Mouse (Mus musculus) kidney, postnatal 36 days (tissue): ENCODE measurements around the gene Bglap2.
"Not testable (repeated sequence)": the region's sequence is repeated elsewhere in the genome, so short reads cannot be mapped to it uniquely, and the experiment has no call there.

Experiments
- DNase-seq, 2 experiments: peaks; one replicate each; pipeline ENCODE4 v3.0.0; 2021 to 2022; ENCODE audit warnings: mixed read lengths in 2 of 2

Bglap2 gene

GRCm38 (mm10) chr3:88378599-88378998, at the start of gene Bglap2:
Gene Bglap2, minus strand, starts transcription at chr3:88378699.
- not testable (repeated sequence) for DNase-seq

DNA sequence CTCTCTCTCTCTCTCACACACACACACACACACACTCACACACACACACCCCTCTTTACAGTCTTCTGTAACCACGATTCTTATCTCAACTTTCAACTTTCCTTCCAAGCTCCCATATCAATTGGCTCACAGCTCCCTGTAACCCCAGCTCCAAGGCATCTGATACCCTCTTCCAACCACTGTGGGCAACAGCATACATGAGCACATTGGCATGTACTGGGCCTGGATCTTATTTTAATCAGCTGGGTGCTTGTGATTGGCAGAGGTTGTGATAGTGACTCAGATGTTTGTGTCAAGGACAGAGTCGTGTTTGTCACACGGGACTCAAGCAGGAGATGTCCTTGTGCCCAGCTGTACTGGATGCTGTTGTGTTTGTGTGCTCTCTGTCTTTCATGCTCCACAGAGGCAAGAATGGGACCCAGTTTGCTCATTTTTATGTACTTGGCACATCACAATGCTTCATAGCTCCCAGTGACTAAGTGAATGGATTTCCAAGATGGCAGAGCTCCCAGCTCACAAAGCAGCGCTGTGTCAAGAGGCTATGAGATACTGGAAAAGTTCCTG, 48.9 kb upstream of the Bglap2 start:
- DNase-seq: no peak

DNA sequence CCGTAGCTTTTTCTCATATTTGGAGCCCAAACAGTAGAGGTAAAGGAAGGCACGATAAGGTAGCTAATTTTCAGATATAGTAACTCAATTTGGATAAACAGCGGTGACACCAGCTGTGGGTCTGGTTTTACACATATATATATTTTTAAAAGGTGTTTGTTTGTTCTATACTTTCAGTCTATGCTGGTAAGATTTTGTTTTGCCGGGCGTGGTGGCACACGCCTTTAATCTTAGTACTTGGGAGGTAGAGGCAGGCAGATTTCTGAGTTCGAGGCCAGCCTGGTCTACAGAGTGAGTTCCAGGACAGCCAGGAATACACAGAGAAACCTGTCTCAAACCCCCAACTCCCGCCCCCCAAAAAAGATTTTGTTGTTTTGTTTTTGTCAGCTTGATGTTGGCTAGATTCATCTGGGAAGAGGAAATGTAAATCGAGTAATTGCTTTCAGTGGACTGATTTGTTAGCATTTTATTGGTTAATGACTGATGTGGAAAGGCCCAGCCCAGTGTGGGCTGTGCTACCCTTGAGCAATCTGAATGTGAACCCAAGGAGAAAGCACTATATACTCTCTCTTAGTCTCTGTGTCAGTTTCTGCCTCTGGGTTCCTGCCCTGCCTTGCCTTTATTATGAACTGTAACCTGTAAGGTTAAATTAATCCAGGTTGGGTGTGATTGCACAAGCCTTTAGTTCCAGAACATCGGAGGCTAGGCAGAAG, 47.4 kb upstream of the Bglap2 start:
- DNase-seq: peak in 1 of 2 experiments; percentile 55

DNA sequence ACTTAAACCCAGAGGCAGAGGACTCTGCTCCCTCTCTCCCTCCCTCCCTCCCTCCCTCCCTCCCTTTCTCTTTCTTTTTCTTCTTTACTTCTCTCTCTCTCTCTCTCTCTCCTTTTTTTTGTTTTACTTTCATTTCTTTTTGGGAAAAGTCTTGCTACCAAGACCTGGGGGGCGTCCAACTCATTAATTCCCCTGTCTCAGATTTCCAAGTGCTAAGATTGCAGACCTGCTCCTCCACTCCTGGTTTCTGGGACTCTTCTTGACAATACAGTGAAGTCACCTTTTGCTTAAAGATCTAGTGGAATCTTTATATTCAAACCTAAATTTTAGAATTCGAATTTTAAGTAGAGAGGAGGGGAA, 46.8 kb upstream of the Bglap2 start:
- DNase-seq: no peak

DNA sequence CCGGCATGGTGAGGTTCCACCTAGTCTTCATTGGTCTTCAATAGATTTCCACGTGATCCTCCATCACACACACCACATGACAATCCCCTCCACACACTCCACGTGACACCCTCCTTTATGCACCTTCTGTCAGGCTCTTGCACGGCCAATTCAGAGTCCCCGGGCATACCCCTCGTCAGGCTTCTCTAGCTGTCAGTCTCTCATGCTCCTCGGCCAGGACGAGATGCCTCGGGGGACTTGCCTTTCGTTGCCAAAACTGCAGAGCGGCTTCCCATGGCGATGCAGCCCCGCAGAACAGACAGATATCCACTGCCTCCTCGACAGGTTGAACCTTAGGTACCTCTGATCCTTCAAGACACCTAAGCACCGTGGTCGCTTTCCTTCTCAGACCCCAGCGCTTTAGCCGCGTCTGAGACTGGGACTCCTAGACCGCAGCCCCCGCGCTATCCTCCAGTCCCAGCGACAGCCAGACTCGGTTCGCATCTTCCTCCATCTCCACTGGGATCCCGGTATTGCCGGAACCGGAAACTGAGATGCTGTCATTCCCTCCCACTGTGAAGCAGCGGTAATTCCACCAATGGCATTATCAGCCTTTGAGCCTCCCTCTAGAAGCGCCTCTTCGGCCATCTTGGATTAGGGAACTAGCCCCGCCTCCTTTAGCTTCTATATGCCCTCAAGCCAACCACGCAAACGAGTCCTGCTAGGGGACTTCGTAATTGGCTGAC, 46.3 kb upstream of the Bglap2 start, which contains the start of gene Slc25a44:
Gene Slc25a44 (minus strand): TSS at position 535 of the 725 bp plus-strand sequence.
- peak; percentile 95 to 98 for DNase-seq

GRCm38 (mm10) chr3:88422020-88422720, 43.7 kb upstream of the Bglap2 start:
- peak; percentile 57 to 73 for DNase-seq

- peak; percentile 48 to 51 for DNase-seq
Observed at GRCm38 (mm10) chr3:88420771-88421170, 42.3 kb upstream of the Bglap2 start.

GRCm38 (mm10) chr3:88418016-88418415, 39.5 kb upstream of the Bglap2 start:
- DNase-seq: no peak

DNA sequence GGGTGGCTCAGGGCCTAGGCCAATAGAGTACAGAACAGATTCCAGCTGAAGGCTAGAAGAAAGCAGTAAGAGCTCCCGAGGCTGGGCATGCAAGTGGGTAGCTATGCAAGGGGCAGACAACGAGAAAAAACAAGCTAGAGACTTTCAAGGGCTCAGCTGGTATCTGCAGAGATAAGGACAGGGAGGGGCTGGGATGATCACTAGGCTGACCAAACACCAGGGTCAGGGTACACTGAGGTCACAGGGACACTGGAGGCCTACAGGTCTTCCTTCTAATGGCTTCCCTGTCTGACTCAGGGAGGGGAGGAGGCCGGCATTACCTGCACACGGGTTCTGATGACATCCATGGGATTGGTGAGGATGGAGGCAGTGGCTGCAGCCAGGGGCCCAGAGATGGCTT, 37.2 kb upstream of the Bglap2 start:
- DNase-seq: no peak

GRCm38 (mm10) chr3:88412636-88413035, 34.1 kb upstream of the Bglap2 start:
- no peak for DNase-seq

- DNase-seq: no peak
Observed at GRCm38 (mm10) chr3:88411681-88412080, 33.2 kb upstream of the Bglap2 start.

DNA sequence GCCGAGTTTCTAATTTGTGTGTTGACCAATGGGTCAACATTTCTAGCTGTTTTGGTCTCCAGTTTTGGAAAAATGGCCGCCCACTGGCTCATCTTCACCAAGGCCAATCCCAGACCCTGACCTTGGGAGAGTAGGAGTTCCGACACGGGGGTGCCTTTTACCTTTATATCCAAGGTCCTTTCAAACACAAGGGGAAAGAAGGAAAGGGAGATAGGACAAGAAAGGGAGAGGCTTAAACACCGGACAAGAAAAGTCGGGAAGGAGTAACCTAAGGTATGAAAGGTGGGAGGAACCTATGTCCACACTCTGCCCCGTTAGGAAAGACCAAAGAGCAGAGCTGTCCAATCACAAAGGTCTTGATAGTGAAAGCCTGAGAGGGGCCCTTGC, 32.1 kb upstream of the Bglap2 start:
- DNase-seq: peak; percentile 14 to 38

DNA sequence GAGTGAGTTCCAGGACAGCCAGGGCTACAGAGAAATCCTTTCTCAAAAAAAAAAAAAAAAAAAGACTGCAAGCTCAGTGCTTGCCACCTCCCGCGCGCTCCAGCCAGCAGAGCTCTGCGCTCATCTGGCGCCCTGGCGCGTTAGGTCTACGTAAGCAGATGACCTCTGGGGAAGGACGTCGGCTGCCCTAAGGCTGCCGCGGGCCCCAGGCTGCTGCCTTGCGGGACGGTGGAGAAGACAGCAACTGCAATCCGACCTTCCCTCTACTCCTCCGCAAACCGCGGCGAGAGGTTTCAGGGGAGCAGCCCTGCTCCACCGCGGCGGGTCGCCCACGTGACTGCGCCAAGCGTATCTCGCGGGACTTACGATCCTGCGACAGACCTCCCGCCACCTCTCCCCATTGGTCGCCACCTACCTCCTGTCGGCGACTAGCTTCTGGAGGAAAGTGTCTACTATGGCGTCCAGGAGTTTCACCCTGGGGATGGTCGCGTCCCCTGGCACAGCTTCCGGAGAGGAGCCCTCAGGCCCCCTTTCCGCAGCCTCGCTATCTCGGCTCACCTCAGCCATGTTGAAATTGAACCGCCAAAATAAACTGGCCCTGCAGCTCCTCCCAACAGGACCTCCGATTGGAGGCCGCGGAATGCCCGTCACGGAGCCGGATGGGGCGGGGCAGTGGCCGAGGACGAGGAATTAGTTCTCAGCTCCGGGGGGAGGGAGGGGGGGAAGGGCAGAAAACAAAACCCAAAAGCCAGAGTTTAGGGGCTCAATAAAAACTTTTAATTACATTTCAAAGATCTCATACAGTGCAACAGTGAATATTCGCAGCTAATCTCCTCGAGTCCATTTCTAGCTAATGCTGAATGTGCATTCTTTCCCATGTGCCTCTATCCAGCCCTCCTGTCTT, 31.5 kb upstream of the Bglap2 start, which contains the start of gene Pmf1:
Gene Pmf1 (minus strand): TSS at position 591 of the 904 bp plus-strand sequence.
- peak; percentile 96 to 98 for DNase-seq

GRCm38 (mm10) chr3:88408953-88409352, 30.5 kb upstream of the Bglap2 start:
- DNase-seq: peak in 1 of 2 experiments; percentile 28

DNA sequence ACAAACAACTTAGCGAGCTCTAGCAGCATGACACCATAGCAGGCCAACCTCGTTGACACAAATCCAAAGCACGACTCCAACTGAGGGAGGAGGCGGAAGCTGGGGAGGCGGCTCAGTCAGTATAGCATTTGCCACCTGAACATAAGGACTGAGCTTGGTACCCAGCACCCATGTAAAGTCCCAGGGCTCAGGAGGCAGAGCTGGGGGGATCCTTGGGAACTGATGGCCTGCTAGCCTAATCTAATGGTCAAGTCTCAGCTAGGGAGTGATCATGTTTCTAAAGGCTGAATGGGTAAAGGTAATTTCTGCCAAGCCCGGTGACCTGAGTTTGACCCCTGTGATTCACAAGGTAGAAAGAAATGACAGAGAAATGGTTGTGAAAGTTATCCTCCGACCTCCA, 29.0 kb upstream of the Bglap2 start:
- DNase-seq: no peak

DNA sequence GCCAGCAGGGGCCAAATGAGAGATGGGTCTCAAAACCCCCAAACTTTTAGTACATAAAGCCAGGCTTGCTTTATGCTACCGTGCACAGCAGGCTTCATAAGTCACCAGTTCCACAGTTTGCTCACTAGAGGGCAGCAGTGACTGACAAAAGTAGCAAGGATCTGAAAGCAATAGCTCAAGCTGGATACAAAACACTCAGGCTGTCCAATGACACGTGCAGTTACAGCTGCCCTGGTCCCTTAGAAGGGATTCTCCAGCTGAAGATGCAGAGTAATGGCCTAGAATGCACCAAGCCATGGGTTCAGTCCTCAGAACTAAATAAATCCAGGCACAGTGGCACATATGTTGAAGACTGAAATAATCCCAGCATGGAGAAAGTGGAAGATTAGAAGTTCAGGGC, 28.6 kb upstream of the Bglap2 start:
- peak; percentile 70 to 75 for DNase-seq

DNA sequence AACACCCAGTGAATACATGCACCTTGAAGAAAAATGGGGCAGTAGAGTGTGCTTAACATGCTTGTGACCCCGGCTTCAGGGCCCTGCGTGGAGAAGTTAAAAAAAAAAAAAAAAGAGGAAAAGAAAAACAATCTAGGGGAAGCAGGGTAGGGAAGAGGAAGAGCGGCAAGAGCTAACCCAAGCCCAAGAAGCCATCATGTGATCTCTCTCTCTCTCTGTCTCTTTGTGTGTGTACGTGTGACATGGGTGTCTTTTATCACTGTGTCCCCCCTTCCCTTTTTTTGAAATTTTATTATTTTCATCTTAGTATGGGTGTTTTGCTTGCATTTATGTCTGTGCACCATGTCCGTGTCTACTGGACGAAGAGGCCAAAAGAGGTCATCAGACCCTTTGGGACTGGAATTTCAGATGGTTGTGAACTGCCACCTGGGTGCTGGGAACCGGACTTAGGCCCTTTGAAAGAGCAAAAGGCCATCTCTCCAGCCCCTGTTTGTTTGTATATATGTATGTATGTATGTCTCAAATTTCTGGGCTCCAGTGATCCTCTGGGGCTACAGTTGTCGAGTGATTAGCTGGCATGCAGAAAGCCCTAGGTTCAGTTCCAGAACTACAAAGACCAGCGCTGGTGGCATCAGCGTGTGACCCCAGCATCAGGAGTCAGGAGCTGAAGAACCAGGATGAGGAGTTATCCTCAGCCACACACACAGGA, 25.2 kb upstream of the Bglap2 start:
- no peak for DNase-seq

DNA sequence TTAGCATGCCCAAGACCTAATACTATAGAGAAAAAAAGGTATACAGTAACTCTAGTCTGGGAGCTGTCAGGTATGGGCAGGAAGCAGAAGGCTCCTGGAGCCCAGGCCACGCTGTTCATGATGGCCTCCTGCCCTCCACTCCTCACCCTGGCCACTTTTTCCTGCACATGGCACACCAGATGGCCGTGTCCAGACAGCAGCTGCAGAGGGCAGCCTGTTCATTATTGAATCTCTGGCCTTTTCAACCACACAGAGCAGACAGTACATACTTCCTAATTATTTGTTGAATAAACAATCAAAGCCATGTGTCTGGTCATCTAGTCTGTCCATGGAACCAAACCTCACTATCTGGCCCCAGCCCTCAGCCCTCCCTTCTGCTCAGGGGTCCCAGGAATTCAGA, 20.2 kb upstream of the Bglap2 start:
- no peak for DNase-seq

DNA sequence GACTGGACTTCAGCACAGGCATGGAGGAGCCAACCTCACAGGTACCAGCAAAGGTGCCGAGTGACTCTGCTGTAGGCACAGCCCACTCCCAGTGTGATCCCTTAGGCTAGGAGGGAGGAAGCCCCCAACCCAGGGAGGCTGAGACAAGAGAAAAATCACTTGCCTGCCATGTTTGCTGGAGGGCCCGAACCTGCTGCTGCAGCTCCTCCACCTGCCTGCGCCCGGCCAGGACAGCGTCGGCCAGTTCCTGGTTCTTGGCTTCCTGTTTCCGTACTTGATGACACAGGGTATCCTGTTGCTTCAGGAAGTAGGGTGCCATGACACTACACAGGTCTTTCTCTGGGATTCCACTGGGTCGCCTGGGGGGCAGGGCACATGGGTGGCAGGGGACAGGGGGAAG, 17.2 kb upstream of the Bglap2 start:
- DNase-seq: no peak

DNA sequence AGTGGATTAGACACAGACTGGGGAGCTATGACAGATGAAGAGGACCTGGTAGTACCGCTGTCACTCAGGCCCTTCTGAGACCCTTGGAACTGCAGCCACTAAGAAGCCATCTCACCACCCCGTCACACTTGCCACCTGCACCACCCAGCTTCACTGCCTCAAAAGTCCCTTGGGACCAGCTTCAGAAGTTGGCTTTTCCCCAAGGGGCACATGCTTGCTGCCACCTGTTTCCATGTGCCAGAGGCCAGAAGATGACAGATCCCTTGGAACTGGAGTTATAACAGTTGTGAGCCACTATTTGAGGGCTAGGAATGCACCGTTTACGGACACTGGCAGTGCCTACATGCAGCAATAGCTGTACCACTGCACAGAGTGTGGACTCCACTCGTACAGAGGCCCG, 16.8 kb upstream of the Bglap2 start:
- no peak for DNase-seq

- no peak for DNase-seq
Observed at GRCm38 (mm10) chr3:88393776-88394375, 15.4 kb upstream of the Bglap2 start.
